Mouse (Mus musculus): Measurements from ENCODE around the gene Ehd3. TPM values are rescaled to one million over a fixed set of nuclear protein-coding genes. Genes with fewer than 3 reads are reported as not detected.

Ehd3 gene
- polyA plus RNA-seq, 1 experiment from 2014 or later, result 4.4 TPM

DNA sequence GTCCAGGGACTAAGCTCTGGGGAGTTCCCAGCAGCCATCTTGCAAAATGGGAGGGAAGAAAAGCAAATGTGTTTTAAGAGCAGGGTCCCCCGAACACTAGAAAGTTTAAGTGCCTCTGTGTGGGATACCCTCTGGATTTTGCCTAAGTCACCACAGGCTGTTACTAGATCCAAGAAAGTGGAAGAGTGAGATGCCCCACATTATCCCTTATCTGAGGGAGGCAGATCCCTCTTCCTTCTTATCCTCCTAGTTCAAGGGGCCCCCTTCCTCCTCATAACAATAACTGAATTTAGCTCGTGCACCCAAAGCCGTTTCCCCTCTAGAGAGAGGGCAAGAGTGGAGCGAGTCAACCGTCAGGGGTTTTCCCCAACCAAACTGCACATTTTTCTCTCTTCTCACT is 3.3 kb downstream of the Ehd3 start:
- ATAC-seq (replicated peaks; ENCODE audit: insufficient number of reproducible peaks, low FRiP score, low TSS enrichment), result no peak
- 66% methylated on average over 5 of the region's 5 CpGs for WGBS (ENCODE audit: insufficient replicate concordance)
- H3K4me2 ChIP-seq, result peak overlapping the region; percentile 10

DNA sequence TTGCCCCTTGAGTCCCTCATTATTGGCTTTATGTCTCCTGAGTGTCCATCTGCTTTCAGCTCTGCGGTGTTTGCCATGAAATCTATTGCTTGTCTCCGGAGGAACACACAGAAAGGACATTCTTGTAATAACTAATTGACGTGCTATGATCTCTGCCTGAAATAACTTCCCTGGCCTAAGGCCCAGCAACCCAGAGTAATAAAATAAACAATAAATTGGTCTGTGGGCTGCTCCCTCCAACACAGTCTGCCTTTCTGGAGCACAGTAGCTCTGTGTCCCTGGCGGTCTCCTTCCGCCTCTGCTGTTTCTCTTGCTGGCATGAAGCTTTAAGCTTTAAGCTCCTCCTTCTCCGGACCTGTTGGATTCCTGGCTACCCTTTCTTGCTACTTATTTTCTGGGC is 4.5 kb downstream of the Ehd3 start:
- Histone ChIP-seq H3K9ac (ENCODE audit: low read depth, low read length) (no peak overlapping the region), H3K27me3 (ENCODE audit: control insufficient read depth, insufficient read depth, low read length) (no peaks in the 10 kb centered on the region), H3K36me3 (ENCODE audit: control insufficient read depth, insufficient read depth, low read length) (no peaks in the 10 kb centered on the region), H3K4me3 (ENCODE audit: low read depth, low read length) (no peak overlapping the region), H3K9me3 (replicated peaks; ENCODE audit: control insufficient read depth, low read length) (no peaks in the 10 kb centered on the region), H3K4me2 (no peak overlapping the region), H3K4me1 (ENCODE audit: control insufficient read depth, insufficient read depth, low read length) (0 out of 2 replicates have a peak, but pooled peaks cover 4% of the 10 kb centered on the region), H3K27ac (ENCODE audit: low read depth, low read length) (no peak overlapping the region)
- WGBS (ENCODE audit: insufficient replicate concordance), result 78% methylated on average over 6 of the region's 6 CpGs
- no peak for ATAC-seq (replicated peaks; ENCODE audit: insufficient number of reproducible peaks, low FRiP score, low TSS enrichment)

More for the DNA sequence above, 3.3 kb downstream of the Ehd3 start:
- Histone ChIP-seq H3K9ac (ENCODE audit: low read depth, low read length) (no peak overlapping the region), H3K9me3 (replicated peaks; ENCODE audit: control insufficient read depth, low read length) (no peaks in the 10 kb centered on the region), H3K27me3 (ENCODE audit: control insufficient read depth, insufficient read depth, low read length) (no peaks in the 10 kb centered on the region), H3K4me3 (ENCODE audit: low read depth, low read length) (no peak overlapping the region), H3K36me3 (ENCODE audit: control insufficient read depth, insufficient read depth, low read length) (no peaks in the 10 kb centered on the region), H3K27ac (ENCODE audit: low read depth, low read length) (no peak overlapping the region), H3K4me1 (ENCODE audit: control insufficient read depth, insufficient read depth, low read length) (0 out of 2 replicates have a peak, but pooled peaks cover 4% of the 10 kb centered on the region)

DNA sequence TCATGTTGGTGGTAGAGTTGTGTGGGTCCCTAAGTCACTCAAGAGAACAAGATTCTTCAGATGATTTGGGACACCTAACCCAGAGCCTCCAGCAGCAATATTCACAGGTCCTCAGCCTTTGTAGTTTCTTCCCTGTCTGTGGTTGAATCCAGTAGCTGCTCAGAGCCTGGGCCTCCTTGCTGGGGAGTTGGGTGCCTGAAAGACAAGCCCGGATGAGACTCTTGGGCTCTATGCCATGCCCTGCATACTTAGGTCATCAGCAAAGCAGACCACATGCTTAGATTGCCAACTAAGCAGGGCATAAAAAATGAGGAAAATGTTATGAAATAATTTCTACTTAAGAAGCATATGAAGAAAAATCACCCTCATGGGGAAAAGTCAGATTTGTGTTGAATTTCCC is 6.9 kb downstream of the Ehd3 start:
- H3K4me2 ChIP-seq, result no peak overlapping the region
- no peak overlapping the region for H3K4me3 ChIP-seq (ENCODE audit: low read depth, low read length)
- ATAC-seq (replicated peaks; ENCODE audit: insufficient number of reproducible peaks, low FRiP score, low TSS enrichment), result no peak
- H3K27me3 ChIP-seq (ENCODE audit: control insufficient read depth, insufficient read depth, low read length), result no peaks in the 10 kb centered on the region
- H3K4me1 ChIP-seq (ENCODE audit: control insufficient read depth, insufficient read depth, low read length), result no peaks in the 10 kb centered on the region
- H3K36me3 ChIP-seq (ENCODE audit: control insufficient read depth, insufficient read depth, low read length), result no peaks in the 10 kb centered on the region
- H3K9me3 ChIP-seq (replicated peaks; ENCODE audit: control insufficient read depth, low read length), result no peaks in the 10 kb centered on the region
- H3K9ac ChIP-seq (ENCODE audit: low read depth, low read length), result no peak overlapping the region
- no peak overlapping the region for H3K27ac ChIP-seq (ENCODE audit: low read depth, low read length)
- WGBS (ENCODE audit: insufficient replicate concordance), result 80% methylated on average over 1 of the region's 1 CpGs

DNA sequence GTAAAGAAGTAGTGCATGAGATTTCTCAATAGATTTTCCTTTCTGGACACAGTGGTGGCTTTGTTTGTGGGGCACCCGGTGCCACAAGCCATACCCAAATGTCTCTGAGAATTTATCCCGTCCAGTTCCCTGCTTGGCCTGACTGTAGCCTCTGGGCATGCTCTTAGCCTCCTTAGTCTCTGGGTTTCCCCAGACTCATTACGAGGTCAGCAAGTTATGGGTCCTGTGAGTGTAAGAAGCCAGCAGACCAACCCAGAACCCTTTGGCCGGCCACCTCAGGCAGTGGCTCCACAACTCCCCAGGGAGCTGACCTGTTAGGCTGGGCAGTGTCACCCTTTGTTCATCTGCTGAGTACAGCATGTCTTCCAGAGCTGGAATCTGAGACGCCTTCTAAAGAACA is 7.6 kb downstream of the Ehd3 start:
- no peaks in the 10 kb centered on the region for H3K27me3 ChIP-seq (ENCODE audit: control insufficient read depth, insufficient read depth, low read length)
- WGBS (ENCODE audit: insufficient replicate concordance), result 70% methylated on average over 5 of the region's 5 CpGs
- H3K4me2 ChIP-seq, result no peak overlapping the region
- H3K4me1 ChIP-seq (ENCODE audit: control insufficient read depth, insufficient read depth, low read length), result no peaks in the 10 kb centered on the region
- H3K4me3 ChIP-seq (ENCODE audit: low read depth, low read length), result no peak overlapping the region
- no peak overlapping the region for H3K9ac ChIP-seq (ENCODE audit: low read depth, low read length)
- H3K36me3 ChIP-seq (ENCODE audit: control insufficient read depth, insufficient read depth, low read length), result no peaks in the 10 kb centered on the region
- H3K9me3 ChIP-seq (replicated peaks; ENCODE audit: control insufficient read depth, low read length), result no peaks in the 10 kb centered on the region
- ATAC-seq (replicated peaks; ENCODE audit: insufficient number of reproducible peaks, low FRiP score, low TSS enrichment), result no peak
- H3K27ac ChIP-seq (ENCODE audit: low read depth, low read length), result no peak overlapping the region

DNA sequence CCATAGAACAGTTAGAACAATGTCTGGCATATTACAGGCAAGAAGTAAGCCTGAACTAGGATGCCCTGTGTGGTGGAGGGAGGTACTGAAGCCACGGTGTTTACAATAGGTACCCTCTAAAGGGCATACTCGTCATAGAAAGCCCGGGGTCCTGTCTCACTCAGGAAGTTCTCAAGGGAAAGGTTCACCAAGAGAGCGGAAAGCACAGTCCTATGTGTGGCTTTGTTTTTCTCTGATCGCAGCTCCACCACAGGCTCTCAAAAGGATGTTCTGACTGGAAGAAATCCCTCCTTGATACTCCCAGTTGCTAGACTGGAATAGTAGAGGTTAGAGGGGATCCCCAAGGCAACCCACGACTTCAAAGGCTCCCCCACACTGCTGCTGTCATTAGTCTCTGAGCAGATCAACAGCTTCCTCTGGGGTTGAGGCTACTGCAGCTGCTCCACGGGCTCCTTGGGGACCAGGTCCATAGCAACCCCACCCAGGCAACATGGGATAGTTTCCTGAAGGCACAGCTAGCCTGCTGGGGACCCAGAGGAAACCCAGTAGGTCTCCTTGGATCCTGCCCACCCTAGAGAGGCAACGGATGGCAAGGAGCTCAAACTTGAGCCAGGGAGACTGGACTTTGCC is 9.2 kb downstream of the Ehd3 start:
- H3K36me3 ChIP-seq (ENCODE audit: control insufficient read depth, insufficient read depth, low read length), result no peaks in the 10 kb centered on the region
- H3K4me1 ChIP-seq (ENCODE audit: control insufficient read depth, insufficient read depth, low read length), result no peaks in the 10 kb centered on the region
- H3K4me2 ChIP-seq, result no peak overlapping the region
- no peak overlapping the region for H3K4me3 ChIP-seq (ENCODE audit: low read depth, low read length)
- WGBS (ENCODE audit: insufficient replicate concordance), result 67% methylated on average over 8 of the region's 8 CpGs
- no peak for ATAC-seq (replicated peaks; ENCODE audit: insufficient number of reproducible peaks, low FRiP score, low TSS enrichment)
- H3K9me3 ChIP-seq (replicated peaks; ENCODE audit: control insufficient read depth, low read length), result no peaks in the 10 kb centered on the region
- no peak overlapping the region for H3K9ac ChIP-seq (ENCODE audit: low read depth, low read length)
- H3K27ac ChIP-seq (ENCODE audit: low read depth, low read length), result no peak overlapping the region
- H3K27me3 ChIP-seq (ENCODE audit: control insufficient read depth, insufficient read depth, low read length), result no peaks in the 10 kb centered on the region

DNA sequence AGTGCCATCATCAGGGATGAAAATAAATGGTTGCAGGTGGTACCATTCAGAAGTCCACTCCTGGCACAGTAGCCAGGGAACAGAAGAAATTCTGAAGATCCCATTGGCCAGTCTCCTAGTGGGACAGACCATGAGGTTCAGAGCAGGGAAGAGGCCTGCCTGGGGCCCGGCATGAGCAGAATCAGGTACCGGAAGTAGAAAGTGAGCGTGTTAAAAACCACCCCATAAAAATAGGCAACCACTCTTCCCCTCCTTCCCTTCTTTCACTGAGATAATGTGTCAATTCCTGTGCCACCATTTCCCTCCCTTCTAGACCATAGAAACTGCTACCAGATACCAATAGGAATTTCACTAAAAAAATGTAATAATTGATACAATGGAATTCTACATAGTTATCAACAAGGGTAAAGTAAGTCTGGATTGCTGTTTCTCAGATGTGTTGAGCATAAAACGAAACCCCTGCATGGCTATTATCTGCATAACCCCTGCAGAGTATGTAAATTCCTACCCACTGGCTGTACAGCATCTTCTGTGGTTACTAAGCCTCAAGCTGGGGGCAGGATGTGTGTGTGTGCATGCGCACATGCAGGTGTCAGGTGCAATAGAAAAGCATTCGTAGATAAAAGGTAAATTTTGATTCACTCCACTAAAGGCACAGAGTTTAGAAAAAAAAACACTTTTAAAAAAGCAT is 10.7 kb downstream of the Ehd3 start:
- Histone ChIP-seq H3K9ac (ENCODE audit: low read depth, low read length) (no peak overlapping the region), H3K4me3 (ENCODE audit: low read depth, low read length) (no peak overlapping the region), H3K4me2 (no peak overlapping the region), H3K4me1 (ENCODE audit: control insufficient read depth, insufficient read depth, low read length) (no peaks in the 10 kb centered on the region), H3K9me3 (replicated peaks; ENCODE audit: control insufficient read depth, low read length) (no peaks in the 10 kb centered on the region), H3K36me3 (ENCODE audit: control insufficient read depth, insufficient read depth, low read length) (no peaks in the 10 kb centered on the region), H3K27me3 (ENCODE audit: control insufficient read depth, insufficient read depth, low read length) (no peaks in the 10 kb centered on the region), H3K27ac (ENCODE audit: low read depth, low read length) (no peak overlapping the region)
- no peak for ATAC-seq (replicated peaks; ENCODE audit: insufficient number of reproducible peaks, low FRiP score, low TSS enrichment)
- 86% methylated on average over 6 of the region's 6 CpGs for WGBS (ENCODE audit: insufficient replicate concordance)

DNA sequence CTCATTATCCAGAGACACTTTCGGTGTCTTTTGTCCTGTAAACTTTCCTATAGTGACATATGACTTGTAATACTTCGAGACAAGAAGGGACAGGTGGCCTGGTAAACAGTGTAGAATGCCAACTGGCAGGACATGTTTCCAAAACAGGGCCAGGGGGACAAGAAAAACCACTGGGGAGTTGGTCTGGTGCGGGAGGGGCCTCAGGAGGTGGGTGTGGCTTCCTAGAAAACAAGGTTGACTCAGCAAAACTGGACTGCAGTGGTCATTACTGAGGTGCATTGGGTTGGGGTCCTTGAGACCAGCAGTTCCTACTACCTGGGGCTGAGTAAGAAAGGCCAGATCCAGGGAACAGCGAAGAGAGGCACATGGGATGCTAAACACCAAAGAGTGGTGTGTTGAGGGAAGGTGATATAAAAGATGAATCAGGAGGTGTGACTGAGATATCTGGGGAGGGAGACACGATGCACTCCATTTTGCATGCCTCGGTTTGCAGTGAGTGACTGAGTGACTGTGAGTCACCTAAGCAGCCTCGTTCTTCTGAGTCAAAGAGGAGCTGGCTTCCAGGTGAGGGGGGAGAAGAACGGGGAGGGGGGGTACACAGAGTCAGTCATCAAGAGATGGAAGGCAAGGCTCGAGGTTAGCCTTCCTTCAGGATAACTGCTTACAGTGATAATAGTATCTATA is 13.9 kb downstream of the Ehd3 start:
- no peak overlapping the region for H3K4me3 ChIP-seq (ENCODE audit: low read depth, low read length)
- peak; percentile 74 for ATAC-seq (replicated peaks; ENCODE audit: insufficient number of reproducible peaks, low FRiP score, low TSS enrichment)
- H3K9ac ChIP-seq (ENCODE audit: low read depth, low read length), result no peak overlapping the region
- H3K9me3 ChIP-seq (replicated peaks; ENCODE audit: control insufficient read depth, low read length), result no peaks in the 10 kb centered on the region
- H3K4me2 ChIP-seq, result 0 out of 2 replicates have a peak overlapping the region, but pooled peaks have one; percentile 9
- H3K27ac ChIP-seq (ENCODE audit: low read depth, low read length), result 0 out of 2 replicates have a peak overlapping the region, but pooled peaks have one; percentile 42
- no peaks in the 10 kb centered on the region for H3K36me3 ChIP-seq (ENCODE audit: control insufficient read depth, insufficient read depth, low read length)
- peaks cover 3% of the 10 kb centered on the region; the same call in 1 of the 2 replicates for H3K4me1 ChIP-seq (ENCODE audit: control insufficient read depth, insufficient read depth, low read length)
- 68% methylated on average over 9 of the region's 9 CpGs for WGBS (ENCODE audit: insufficient replicate concordance)
- H3K27me3 ChIP-seq (ENCODE audit: control insufficient read depth, insufficient read depth, low read length), result no peaks in the 10 kb centered on the region

DNA sequence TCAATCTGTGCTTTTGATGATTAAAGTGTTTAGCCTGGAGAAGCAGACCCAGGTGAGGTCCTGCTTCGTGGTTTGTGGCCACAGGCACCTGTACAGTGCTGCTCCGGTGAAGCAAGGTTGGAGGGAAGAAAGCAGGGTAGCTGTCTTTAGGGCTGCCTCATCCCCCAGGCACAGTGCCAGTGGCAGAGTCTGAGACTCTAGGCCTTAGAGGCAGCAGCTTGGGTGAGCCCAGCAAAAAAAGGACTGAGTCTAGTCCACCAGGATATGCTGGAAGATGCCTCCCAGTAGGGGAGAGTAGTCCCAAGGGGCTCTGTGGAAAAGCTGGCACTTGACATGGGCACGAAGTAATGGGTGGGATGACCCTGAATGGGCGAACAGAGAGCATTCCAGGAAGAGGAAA is 15.0 kb downstream of the Ehd3 start:
- H3K4me1 ChIP-seq (ENCODE audit: control insufficient read depth, insufficient read depth, low read length), result peaks cover 3% of the 10 kb centered on the region; the same call in 1 of the 2 replicates
- 71% methylated on average over 4 of the region's 4 CpGs for WGBS (ENCODE audit: insufficient replicate concordance)
- ATAC-seq (replicated peaks; ENCODE audit: insufficient number of reproducible peaks, low FRiP score, low TSS enrichment), result no peak
- H3K9ac ChIP-seq (ENCODE audit: low read depth, low read length), result no peak overlapping the region
- H3K27ac ChIP-seq (ENCODE audit: low read depth, low read length), result no peak overlapping the region
- H3K9me3 ChIP-seq (replicated peaks; ENCODE audit: control insufficient read depth, low read length), result no peaks in the 10 kb centered on the region
- no peaks in the 10 kb centered on the region for H3K27me3 ChIP-seq (ENCODE audit: control insufficient read depth, insufficient read depth, low read length)
- no peak overlapping the region for H3K4me2 ChIP-seq
- no peak overlapping the region for H3K4me3 ChIP-seq (ENCODE audit: low read depth, low read length)
- no peaks in the 10 kb centered on the region for H3K36me3 ChIP-seq (ENCODE audit: control insufficient read depth, insufficient read depth, low read length)

All from heart, embryonic 11.5 days (tissue).